Mouse (Mus musculus) retina, postnatal 1 day (tissue): Measurements from ENCODE around the gene Pds5a.
A peak's percentile ranks its signal among the peaks of the same experiment; 100 is the strongest.
"Not testable (repeated sequence)": the region's sequence is repeated elsewhere in the genome, so short reads cannot be mapped to it uniquely, and the experiment has no call there.

Experiments used
- DNase-seq: peaks from one replicate; pipeline ENCODE4 v3.0.0-alpha.2; 2012

Pds5a gene

GRCm38 (mm10) chr5:65697836-65698758, at the start of gene Pds5a:
TSS of gene Pds5a (minus strand) at chr5:65698273.
- peak; percentile 95 for DNase-seq

DNA sequence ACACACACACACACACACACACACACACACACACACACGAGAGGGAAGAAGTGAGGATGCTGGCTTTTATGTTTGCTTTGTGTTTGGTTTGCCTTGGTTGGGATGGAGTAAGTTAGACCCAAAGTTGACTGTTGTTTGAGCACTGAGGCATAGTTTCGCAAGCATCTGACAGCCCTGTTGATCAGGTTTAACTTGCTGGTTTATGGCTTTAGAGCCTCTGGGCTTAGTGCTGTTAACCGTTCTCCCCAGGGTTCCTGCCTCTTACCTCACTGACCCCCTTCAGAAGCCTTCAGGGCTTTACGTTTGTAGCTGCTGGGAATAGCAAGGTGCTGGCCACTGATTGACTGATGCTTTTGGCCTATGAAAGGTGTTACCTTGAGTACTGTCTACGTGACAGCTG, 48.8 kb upstream of the Pds5a start:
- no peak for DNase-seq

GRCm38 (mm10) chr5:65739366-65739765, 41.3 kb upstream of the Pds5a start:
- DNase-seq = no peak

GRCm38 (mm10) chr5:65735601-65736000, 37.5 kb upstream of the Pds5a start:
- DNase-seq = no peak

- no peak for DNase-seq
Measured at GRCm38 (mm10) chr5:65731173-65732007, 33.3 kb upstream of the Pds5a start.

GRCm38 (mm10) chr5:65724311-65725054, 26.4 kb upstream of the Pds5a start:
- DNase-seq = peak; percentile 75

DNA sequence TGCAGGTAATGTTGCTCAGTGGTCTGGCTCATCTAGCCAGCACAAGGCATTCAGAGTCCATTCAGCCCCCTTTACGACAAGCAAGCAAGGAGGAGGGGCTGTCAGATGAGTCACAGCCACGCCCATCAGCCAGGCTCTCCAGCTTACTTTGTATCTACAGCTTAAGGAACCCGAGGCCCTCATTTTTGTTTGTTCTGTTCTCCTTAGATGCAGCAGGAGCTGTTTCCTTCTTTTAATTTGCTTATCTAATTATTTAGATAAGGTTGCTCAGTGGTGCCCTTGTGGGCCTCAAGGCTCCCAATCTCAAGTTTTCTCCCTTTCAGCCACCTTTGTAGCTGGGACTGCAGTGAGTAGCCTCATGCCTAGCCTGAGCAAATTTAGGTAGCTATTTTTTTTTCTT, 20.3 kb upstream of the Pds5a start:
- DNase-seq = no peak

DNA sequence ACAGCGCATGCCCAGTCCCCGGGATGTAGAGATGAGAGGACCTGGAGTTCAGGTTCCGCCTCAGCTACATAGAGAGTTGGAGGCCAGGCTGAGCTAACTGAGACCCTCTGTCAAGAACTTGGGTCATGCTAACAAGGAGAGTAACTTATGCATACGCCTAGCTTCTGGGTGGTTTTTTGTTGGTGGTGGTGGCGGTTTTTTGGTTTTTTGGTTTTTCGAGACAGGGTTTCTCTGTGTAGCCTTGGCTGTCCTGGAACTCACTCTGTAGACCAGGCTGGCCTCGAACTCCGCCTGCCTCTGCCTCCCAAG, 19.8 kb upstream of the Pds5a start:
- DNase-seq = not testable (repeated sequence)

GRCm38 (mm10) chr5:65717063-65717902, 19.2 kb upstream of the Pds5a start:
- no peak for DNase-seq

- DNase-seq = no peak
Measured at GRCm38 (mm10) chr5:65715084-65715483, 17.0 kb upstream of the Pds5a start.

DNA sequence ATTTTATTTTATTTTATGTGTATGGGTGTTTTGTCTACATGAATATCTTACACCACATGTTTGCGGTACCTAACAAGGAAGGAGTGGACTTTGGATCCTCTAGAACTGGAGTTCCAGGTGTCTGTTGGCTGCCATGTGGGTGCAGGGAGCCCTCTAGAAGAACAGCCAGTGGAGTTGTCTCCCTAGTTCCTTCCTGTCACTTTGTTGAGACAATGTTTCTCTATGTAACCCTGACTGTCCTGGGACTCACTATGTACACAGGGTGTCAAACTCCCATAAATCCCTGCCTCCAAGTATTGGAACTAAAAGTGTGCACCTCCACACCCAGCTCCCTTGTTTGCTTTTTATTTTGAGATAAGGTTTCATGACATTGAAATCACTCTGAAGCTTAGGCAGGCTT, 13.4 kb upstream of the Pds5a start:
- DNase-seq = no peak

DNA sequence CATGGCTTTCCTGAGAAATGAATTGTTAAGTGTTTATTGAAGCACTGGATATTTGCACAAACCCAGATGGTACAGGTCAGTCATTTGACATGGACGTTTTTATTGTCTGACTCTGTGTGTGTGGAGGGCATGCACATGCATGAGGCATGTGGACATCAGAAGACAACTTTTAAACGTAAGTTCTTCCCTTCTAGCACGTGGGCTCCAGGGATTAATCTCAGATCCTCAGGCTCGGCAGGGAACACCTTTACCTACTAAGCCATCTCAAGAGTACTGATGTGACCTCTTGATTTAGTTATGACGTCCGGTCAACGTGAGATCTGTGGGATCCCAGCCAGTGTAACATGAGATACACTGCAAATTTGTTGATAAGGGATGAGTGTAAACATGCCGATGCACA, 12.2 kb upstream of the Pds5a start:
- no peak for DNase-seq

DNA sequence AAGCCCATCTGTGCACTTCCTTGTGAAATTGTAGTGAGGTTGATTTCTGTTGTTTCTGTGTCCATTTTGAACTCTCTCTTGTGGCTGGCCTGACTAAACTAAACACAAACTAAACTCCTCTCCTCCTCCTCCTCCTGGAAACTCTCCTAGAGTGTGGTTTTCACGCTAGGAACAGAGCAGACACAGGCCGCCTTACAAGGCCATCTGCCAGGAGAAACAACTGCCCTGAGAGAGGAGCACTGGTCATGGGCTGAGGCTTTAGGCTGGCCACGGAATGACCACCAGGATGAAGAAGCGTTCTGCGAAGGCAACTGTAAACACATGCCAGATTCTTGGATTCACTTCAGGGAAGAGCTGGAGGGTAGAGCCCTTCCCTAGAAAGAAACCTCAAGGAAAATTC, 8.9 kb upstream of the Pds5a start:
- DNase-seq = no peak

DNA sequence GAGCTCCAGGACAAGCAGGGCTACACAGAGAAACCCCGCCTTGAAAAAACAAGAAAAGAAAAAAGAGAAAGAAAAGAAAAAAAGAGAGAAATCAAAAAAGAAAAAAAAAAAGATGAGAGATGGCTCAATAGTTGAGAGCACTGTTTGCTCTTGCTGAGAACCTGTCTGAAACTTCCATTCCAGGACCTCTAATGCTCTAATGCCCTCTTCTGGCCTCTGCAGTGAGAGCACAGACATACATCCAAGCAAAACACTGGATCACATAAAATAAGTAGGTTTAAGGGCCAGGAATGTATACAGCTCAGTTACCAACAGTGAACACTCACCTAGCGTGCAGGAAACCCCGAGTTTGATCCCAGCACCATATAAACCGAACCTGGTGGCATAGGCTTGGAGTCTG, 8.1 kb upstream of the Pds5a start:
- DNase-seq = no peak

GRCm38 (mm10) chr5:65704765-65705678, 6.9 kb upstream of the Pds5a start:
- no peak for DNase-seq

- no peak for DNase-seq
Measured at GRCm38 (mm10) chr5:65703261-65703660, 5.2 kb upstream of the Pds5a start.

GRCm38 (mm10) chr5:65700102-65700501, 2.0 kb upstream of the Pds5a start:
- no peak for DNase-seq

GRCm38 (mm10) chr5:65699146-65699545, 1.1 kb upstream of the Pds5a start:
- no peak for DNase-seq

DNA sequence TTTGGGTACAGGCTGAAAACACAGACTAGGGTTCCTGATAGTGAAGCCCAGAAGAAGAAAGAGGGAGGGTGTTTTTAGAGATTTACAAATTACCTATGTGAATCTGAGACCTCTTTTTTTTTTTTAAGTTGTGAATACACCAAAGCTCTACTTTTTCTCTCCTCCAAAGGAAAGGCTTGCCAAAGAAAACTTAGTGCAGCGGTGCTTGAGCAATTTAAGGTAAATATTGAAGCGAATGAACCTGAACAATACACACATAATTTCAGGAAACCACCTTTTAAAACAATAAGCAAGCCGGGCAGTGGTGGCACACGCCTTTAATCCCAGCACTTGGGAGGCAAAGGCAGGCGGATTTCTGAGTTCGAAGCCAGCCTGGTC, 675 bp upstream of the Pds5a start:
- no peak for DNase-seq

- no peak for DNase-seq
Measured at GRCm38 (mm10) chr5:65697486-65697835, 612 bp downstream of the Pds5a start.

GRCm38 (mm10) chr5:65696821-65697485, 1.1 kb downstream of the Pds5a start:
- peak; percentile 90 for DNase-seq
